Mouse (Mus musculus) G1E (cell line): Measurements from ENCODE around the gene Slfn8.
"Not testable (repeated sequence)": the region's sequence is repeated elsewhere in the genome, so short reads cannot be mapped to it uniquely, and the experiment has no call there.

ENCODE experiments used
- CTCF ChIP-seq: IDR thresholded peaks from 2 replicates; pipeline ENCODE4 v1.5.1; 2012; ENCODE audit warnings: low read depth, low read length, inconsistent platforms, mixed read lengths
- POLR2AphosphoS5 ChIP-seq: IDR thresholded peaks from 2 replicates; pipeline ENCODE4 v1.6.1; 2012; ENCODE audit warnings: low read depth, low read length, inconsistent platforms; ENCODE audit not compliant: insufficient replicate concordance

GRCm38 (mm10) chr11:83019561-83020519, 770 bp downstream of the Slfn8 start:
- not testable (repeated sequence) for TF ChIP-seq CTCF, POLR2AphosphoS5
